Mouse (Mus musculus) embryonic facial prominence, embryonic 14.5 days (tissue): ENCODE measurements around the gene Grin2b. TPM values are rescaled to one million over a fixed set of nuclear protein-coding genes. Genes with fewer than 3 reads are reported as not detected.

Experiments used
- ATAC-seq: fragments of 200-750 bp; cut with Nextera tagmentation; 2 replicates; pipeline ENCODE4 v1.8.0; 2017; ENCODE audit warnings: low read depth, moderate number of reproducible peaks, moderate TSS enrichment
- DNase-seq: peaks from one replicate; pipeline ENCODE4 v3.0.0-alpha.2; 2015; ENCODE audit warnings: low spot score
- H3K27ac ChIP-seq: fragments of 300-500 bp; sonication (generic); replicated peaks from 2 replicates; pipeline ENCODE4 v1.5.1; 2014; ENCODE audit warnings: low read depth, mild to moderate bottlenecking, low read length, moderate library complexity
- H3K27me3 ChIP-seq: fragments of 300-500 bp; sonication (generic); replicated peaks from 2 replicates; pipeline ENCODE4 v1.6.1; 2014; ENCODE audit warnings: low read length; ENCODE audit not compliant: control insufficient read depth, insufficient read depth
- H3K36me3 ChIP-seq: fragments of 300-500 bp; sonication (generic); 2 replicates; pipeline ENCODE4 v1.6.1; 2014; ENCODE audit warnings: low read length, mixed read lengths; ENCODE audit not compliant: control insufficient read depth, insufficient read depth
- H3K4me1 ChIP-seq: fragments of 300-500 bp; sonication (generic); 2 replicates; pipeline ENCODE4 v1.6.1; 2014; ENCODE audit warnings: antibody characterized with exemption, low read length; ENCODE audit not compliant: control insufficient read depth, insufficient read depth
- H3K4me2 ChIP-seq: fragments of 300-500 bp; sonication (generic); 2 replicates; pipeline ENCODE4 v1.6.1; 2014; ENCODE audit warnings: low read depth, mild to moderate bottlenecking, low read length, moderate library complexity, mixed read lengths
- H3K4me3 ChIP-seq: fragments of 300-500 bp; sonication (generic); 2 replicates; pipeline ENCODE4 v1.5.1; 2014; ENCODE audit warnings: low read depth, mild to moderate bottlenecking, low read length
- H3K9ac ChIP-seq: fragments of 300-500 bp; sonication (generic); 2 replicates; pipeline ENCODE4 v1.6.1; 2014; ENCODE audit warnings: low read depth, mild to moderate bottlenecking, low read length, moderate library complexity, mixed read lengths
- H3K9me3 ChIP-seq: fragments of 300-500 bp; sonication (generic); 2 replicates; pipeline ENCODE4 v1.6.1; 2016; ENCODE audit warnings: low read length; ENCODE audit not compliant: control insufficient read depth
- WGBS: fragments of 180-500 bp; shearing (Covaris S2); extraction: QIAGEN DNeasy Blood & Tissue Kit; methylation state at CpG from one replicate; pipeline ENCODE4 v1.1.7; 2014; 5-methylcytosine and 5-hydroxymethylcytosine counted together
- polyA plus RNA-seq: library from polyadenylated mRNA; unstranded; fragments of >200 nt; fragmentation: Nextera tagmentation; extraction: Ambion mirVana; gene quantifications from 2 replicates; pipeline ENCODE4 v1.2.1, GENCODE M21; 2014

Gene Grin2b
- polyA plus RNA-seq, 1 experiment from 2014 or later = 2.1 TPM

GRCm38 (mm10) chr6:135882611-135883010 lies 290.7 kb downstream of the Grin2b start:
- H3K4me1 ChIP-seq = no peaks in the 10 kb centered on the region
- H3K27ac ChIP-seq = no peak overlapping the region
- 38% methylated on average over 5 of the region's 5 CpGs for WGBS
- no peaks in the 10 kb centered on the region for H3K36me3 ChIP-seq
- no peaks in the 10 kb centered on the region for H3K9me3 ChIP-seq
- H3K27me3 ChIP-seq = no peaks in the 10 kb centered on the region
- no peak overlapping the region for H3K4me2 ChIP-seq
- H3K4me3 ChIP-seq = no peak overlapping the region
- ATAC-seq (no peak), DNase-seq (peak; percentile 9)
- no peak overlapping the region for H3K9ac ChIP-seq

- no peak for DNase-seq
- 58% methylated on average over 8 of the region's 8 CpGs for WGBS
- Histone ChIP-seq H3K27ac (no peak overlapping the region), H3K27me3 (no peaks in the 10 kb centered on the region), H3K9ac (no peak overlapping the region), H3K4me2 (no peak overlapping the region), H3K4me3 (no peak overlapping the region), H3K4me1 (no peaks in the 10 kb centered on the region), H3K36me3 (no peaks in the 10 kb centered on the region), H3K9me3 (no peaks in the 10 kb centered on the region)
- ATAC-seq = no peak
Observed at GRCm38 (mm10) chr6:135876163-135876726, 297.1 kb downstream of the Grin2b start.

DNA sequence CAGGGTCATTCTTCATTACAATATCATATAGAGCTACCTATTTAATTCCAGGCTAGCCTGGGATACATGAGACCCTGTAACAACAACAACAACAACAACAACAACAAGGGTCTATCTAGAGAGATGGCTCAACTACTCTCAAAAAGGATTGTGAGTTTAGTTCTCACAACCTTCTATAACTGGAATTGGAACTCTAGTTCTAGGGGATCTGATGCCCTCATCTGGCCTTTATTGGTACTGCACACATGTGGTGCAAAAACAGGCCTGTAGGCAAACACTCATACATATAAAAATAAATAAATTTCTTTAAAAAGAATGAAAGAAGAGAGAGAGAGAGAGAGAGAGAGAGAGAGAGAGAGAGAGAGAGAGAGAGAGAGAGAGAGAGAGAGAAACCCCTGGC lies 298.7 kb downstream of the Grin2b start:
- Histone ChIP-seq H3K27me3 (no peaks in the 10 kb centered on the region), H3K4me2 (no peak overlapping the region), H3K4me1 (no peaks in the 10 kb centered on the region), H3K9me3 (no peaks in the 10 kb centered on the region), H3K36me3 (no peaks in the 10 kb centered on the region), H3K9ac (no peak overlapping the region), H3K27ac (no peak overlapping the region), H3K4me3 (no peak overlapping the region)
- DNase-seq = no peak
- no peak for ATAC-seq

DNA sequence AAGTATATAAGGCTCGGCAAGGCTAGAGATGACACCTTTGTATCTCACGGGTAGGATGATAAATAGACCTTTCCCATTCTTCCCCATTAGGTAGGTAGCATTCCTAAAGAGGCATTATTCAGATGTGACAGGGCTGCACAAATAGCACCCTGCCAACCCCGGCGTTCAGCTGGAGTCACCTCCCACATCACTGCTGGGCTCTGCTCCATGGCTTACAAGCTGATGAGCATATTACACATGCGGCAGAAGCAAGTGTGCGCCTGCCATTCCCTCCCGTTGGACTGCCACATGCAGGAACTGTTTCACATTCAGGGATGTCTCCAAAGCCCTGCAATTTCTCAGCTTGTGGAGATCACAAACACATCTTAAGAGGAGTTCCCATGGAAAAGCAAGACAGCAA lies 307.5 kb downstream of the Grin2b start:
- WGBS = 78% methylated on average over 7 of the region's 7 CpGs

DNA sequence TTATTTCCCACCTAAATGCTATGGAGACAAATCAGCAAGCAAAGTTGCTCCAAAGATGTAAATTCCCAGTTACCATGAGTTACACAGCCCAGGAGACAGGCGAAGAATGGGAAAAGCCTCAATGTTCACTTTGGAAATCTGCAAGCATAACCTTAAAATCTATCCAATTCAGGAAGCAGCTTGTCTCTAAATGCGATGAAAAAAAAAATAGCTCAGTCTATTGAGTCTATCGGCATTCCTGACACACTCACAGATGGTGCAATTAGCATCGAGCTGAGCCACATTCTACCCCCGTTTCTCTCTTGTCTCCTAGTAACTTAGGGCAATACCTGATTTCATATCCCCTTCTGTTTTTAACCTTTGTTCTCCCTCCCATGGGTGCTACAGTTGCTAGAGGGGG lies 309.3 kb downstream of the Grin2b start:
- no peak overlapping the region for H3K9ac ChIP-seq
- DNase-seq = no peak
- no peaks in the 10 kb centered on the region for H3K27me3 ChIP-seq
- 63% methylated on average over 5 of the region's 5 CpGs for WGBS
- H3K27ac ChIP-seq = no peak overlapping the region
- H3K36me3 ChIP-seq = no peaks in the 10 kb centered on the region
- no peak overlapping the region for H3K4me3 ChIP-seq
- no peak for ATAC-seq
- no peaks in the 10 kb centered on the region for H3K4me1 ChIP-seq
- no peak overlapping the region for H3K4me2 ChIP-seq
- H3K9me3 ChIP-seq = no peaks in the 10 kb centered on the region

More for the DNA sequence above, 307.5 kb downstream of the Grin2b start:
- H3K9me3 ChIP-seq = no peaks in the 10 kb centered on the region
- DNase-seq = no peak
- no peak overlapping the region for H3K4me3 ChIP-seq
- H3K4me1 ChIP-seq = no peaks in the 10 kb centered on the region
- ATAC-seq = no peak
- no peak overlapping the region for H3K27ac ChIP-seq
- no peaks in the 10 kb centered on the region for H3K36me3 ChIP-seq
- no peaks in the 10 kb centered on the region for H3K27me3 ChIP-seq
- no peak overlapping the region for H3K4me2 ChIP-seq
- H3K9ac ChIP-seq = no peak overlapping the region

GRCm38 (mm10) chr6:135859502-135859901 lies 313.8 kb downstream of the Grin2b start:
- no peaks in the 10 kb centered on the region for H3K27me3 ChIP-seq
- H3K27ac ChIP-seq = no peak overlapping the region
- no peak for ATAC-seq
- H3K4me2 ChIP-seq = no peak overlapping the region
- no peak overlapping the region for H3K9ac ChIP-seq
- DNase-seq = no peak
- H3K9me3 ChIP-seq = no peaks in the 10 kb centered on the region
- H3K4me1 ChIP-seq = peaks cover 5% of the 10 kb centered on the region; the same call in 1 of the 2 replicates
- H3K4me3 ChIP-seq = no peak overlapping the region
- H3K36me3 ChIP-seq = no peaks in the 10 kb centered on the region
- WGBS = 64% methylated on average over 8 of the region's 8 CpGs

GRCm38 (mm10) chr6:135854173-135854591 lies 319.1 kb downstream of the Grin2b start:
- no peaks in the 10 kb centered on the region for H3K9me3 ChIP-seq
- WGBS = 26% methylated on average over 8 of the region's 8 CpGs
- no peaks in the 10 kb centered on the region for H3K27me3 ChIP-seq
- ATAC-seq = peak; percentile 79
- H3K27ac ChIP-seq = no peak overlapping the region
- peaks cover 10% of the 10 kb centered on the region; the same call in 1 of the 2 replicates for H3K4me1 ChIP-seq
- H3K36me3 ChIP-seq = no peaks in the 10 kb centered on the region
- H3K9ac ChIP-seq = no peak overlapping the region
- no peak overlapping the region for H3K4me3 ChIP-seq
- no peak overlapping the region for H3K4me2 ChIP-seq
- DNase-seq = peak; percentile 60

DNA sequence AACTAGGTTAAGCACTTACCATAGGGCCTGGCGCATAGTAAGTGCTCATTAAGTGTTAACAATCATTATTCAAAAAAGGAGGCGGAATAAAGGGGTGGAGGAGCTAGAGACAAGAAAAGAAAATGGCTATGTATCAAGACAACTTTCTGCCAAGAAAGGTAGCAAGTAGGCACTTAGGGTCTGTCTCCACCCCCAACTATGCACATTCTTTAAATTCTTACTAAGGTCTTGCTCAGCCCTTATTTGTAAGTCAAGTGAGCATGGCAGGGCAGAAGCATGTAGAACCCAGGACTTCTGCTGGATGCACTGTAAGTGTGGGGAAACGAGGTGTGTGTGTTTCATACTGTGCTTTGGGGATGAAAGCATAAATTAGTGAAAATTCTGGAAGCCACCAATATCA lies 329.6 kb downstream of the Grin2b start:
- Histone ChIP-seq H3K27me3 (no peaks in the 10 kb centered on the region), H3K9ac (no peak overlapping the region), H3K4me3 (no peak overlapping the region), H3K4me2 (no peak overlapping the region), H3K4me1 (no peaks in the 10 kb centered on the region), H3K27ac (no peak overlapping the region), H3K36me3 (no peaks in the 10 kb centered on the region), H3K9me3 (no peaks in the 10 kb centered on the region)
- 83% methylated on average over 3 of the region's 3 CpGs for WGBS
- no peak for ATAC-seq
- DNase-seq = no peak

GRCm38 (mm10) chr6:135836353-135836752 lies 337.0 kb downstream of the Grin2b start:
- 89% methylated on average over 4 of the region's 4 CpGs for WGBS
- H3K4me1 ChIP-seq = no peaks in the 10 kb centered on the region
- no peaks in the 10 kb centered on the region for H3K36me3 ChIP-seq
- no peak for ATAC-seq
- H3K9ac ChIP-seq = no peak overlapping the region
- no peak overlapping the region for H3K4me2 ChIP-seq
- no peaks in the 10 kb centered on the region for H3K9me3 ChIP-seq
- no peak for DNase-seq
- H3K4me3 ChIP-seq = no peak overlapping the region
- no peak overlapping the region for H3K27ac ChIP-seq
- H3K27me3 ChIP-seq = no peaks in the 10 kb centered on the region
